Mouse (Mus musculus) adipocyte (in vitro differentiated cells): Measurements from ENCODE around the gene Slco2b1.

Source experiments
- DNase-seq: peaks from one replicate; pipeline ENCODE4 v3.0.0-alpha.2; 2016; ENCODE audit warnings: low spot score

The Slco2b1 gene

GRCm38 (mm10) chr7:99693976-99694375, 17.2 kb downstream of the Slco2b1 start:
- peak; percentile 61 for DNase-seq

DNA sequence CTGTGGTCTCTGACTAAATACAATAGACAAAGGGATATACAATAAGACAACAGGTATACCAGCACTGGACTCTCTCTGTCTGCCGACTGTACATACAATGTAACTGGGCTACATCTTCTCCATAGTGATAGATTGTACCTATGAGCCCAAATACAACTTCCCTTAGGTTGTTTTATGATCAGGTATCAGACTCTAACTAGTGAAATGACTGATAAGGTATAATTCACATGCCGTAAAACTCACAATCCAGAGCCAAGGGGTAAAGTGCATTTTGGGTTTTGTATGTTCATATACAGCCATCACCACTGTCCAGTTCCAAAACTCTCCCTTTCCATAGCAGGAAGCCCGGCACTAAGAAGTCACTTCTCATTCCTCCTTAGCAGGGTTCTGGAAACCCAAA, 17.8 kb downstream of the Slco2b1 start:
- no peak for DNase-seq

DNA sequence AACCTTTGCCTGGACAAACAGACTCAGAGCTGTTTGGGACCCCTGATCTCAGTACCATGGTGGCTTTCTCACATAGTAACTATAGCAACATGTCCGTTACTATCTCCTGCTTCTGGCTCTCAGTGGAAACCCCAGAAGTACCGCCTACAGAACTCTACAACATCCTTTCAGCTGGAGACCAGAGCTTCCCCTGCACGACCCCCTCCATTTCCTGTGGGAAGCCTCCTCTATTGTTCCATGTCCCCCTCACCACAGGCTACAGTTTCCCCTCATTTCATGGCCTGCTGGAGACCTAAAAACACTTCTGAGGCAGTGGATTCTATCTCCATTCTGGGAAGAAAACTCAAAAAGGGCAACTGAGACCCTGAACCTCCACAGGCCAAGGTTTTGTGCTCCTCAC, 18.7 kb downstream of the Slco2b1 start:
- no peak for DNase-seq

GRCm38 (mm10) chr7:99690819-99691218, 20.3 kb downstream of the Slco2b1 start:
- no peak for DNase-seq

GRCm38 (mm10) chr7:99684086-99684485, 27.1 kb downstream of the Slco2b1 start:
- DNase-seq = no peak

DNA sequence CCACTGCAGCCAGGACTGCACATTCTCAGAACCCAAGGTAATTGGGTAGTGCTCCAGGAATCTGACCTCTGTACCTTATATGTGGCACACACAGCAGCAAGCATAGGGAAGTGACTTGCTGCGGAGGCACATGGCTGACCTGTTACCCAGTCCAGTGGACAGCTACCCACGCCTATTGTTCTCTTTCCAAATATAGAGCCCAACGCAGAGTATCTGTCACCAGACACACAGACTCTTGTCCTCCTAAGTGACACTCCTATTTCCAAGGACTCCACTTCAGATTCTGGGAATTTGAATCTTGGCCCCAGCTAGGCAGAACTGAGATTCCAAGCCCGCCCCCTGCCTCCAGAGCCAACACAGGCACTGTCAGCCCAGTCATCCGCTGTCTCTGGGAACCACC, 30.4 kb downstream of the Slco2b1 start:
- DNase-seq = peak; percentile 53

DNA sequence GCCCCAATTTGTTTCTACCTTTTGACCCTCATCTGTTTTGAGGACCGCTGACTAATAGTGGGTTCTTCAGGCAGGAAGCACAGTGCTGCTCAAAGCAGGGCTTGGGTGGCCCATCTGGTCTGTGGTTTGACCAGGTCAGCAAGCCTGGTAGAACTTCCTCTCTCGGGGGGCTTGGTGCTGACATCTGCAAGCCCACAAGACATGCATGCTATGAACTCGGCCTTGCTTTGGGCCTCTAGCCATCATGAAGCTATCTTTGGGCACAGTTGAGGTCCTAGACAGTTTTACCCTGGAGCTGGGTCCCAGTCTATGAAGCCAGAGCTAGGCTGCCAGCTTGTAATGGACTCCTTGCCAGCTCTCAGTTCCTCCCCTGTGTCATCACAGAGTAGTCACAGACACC, 36.2 kb downstream of the Slco2b1 start:
- no peak for DNase-seq

- DNase-seq = no peak
Observed at GRCm38 (mm10) chr7:99674209-99674608, 36.9 kb downstream of the Slco2b1 start.

GRCm38 (mm10) chr7:99673188-99673587, 38.0 kb downstream of the Slco2b1 start:
- no peak for DNase-seq

DNA sequence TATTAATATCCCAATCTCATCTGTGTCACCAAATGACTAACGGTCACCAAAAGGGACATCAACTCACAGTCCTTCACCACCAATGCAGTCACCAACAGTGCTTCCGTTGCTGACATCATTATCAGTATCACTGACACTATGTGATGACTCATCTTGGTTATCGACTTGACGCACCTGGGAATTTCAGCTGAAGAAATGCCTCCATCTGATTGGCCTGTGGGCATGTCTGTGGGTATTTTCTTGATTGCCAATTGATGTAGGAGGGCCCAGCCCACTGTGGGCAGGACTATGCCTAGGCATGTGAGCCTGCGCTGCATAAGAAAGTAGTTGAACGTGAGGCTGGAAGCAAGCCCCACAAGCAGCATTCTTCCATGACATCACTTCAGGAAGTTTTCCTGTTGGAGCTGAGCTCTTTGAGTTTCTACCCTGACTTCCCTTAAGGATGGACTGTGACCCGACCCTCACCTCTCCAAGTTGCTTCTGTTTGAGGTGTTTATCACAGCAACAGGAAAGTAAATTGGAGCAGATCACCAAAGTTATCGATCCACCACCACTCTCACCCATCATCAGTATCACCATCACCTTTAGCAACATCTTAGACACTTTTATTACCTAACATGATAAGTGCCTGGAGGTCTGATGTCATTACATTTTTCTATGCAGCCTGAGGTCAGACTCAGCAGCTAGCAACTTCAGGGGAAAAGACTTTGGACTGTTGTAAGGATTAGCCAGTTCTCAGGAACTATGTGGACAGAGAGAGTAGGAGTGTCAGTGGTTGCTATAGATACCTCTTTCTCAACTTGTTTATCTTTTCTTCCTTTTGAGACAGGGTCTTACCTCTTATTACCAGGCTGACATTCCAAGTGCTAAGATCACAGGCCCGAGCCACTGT, 39.4 kb downstream of the Slco2b1 start:
- no peak for DNase-seq

DNA sequence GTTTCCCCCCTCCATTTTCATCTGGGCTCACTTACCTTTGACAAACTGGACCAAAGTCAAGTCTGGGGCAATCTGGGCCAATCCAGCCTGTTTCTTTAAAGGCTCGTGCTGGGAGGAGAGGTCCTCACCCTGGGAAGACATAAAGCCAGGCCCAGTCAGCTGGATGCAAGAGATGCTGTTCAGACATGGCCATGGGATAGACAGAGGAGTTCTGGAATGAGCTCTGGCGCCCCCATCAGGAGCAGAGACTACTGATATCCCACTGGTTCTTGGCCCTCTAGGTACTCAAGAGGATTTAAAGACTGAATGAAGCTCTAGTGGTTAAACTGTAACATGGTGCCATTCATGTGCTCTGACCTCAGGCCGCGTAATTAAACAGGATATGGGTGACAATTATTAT, 40.2 kb downstream of the Slco2b1 start:
- DNase-seq = no peak

GRCm38 (mm10) chr7:99668802-99669201, 42.3 kb downstream of the Slco2b1 start:
- DNase-seq = no peak

DNA sequence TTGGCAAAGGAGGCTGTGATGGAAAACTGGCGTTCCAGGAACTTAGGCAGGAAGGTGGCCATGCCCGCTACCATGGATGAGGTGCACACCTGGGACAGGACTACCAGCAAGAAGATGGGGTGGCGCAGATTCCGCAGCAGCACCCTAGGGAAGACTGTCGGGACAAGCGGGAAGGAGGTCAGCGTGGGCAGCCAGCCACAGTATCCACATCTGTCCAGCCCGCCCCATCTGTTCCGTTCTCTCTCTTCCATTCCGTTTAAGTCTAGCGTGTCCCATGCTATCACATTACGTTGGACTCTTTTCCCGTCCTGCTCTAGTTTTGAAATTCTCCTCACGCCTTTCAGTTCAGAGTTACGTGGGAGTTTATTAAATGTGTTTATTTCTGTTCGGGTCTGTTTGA, 44.0 kb downstream of the Slco2b1 start:
- no peak for DNase-seq

DNA sequence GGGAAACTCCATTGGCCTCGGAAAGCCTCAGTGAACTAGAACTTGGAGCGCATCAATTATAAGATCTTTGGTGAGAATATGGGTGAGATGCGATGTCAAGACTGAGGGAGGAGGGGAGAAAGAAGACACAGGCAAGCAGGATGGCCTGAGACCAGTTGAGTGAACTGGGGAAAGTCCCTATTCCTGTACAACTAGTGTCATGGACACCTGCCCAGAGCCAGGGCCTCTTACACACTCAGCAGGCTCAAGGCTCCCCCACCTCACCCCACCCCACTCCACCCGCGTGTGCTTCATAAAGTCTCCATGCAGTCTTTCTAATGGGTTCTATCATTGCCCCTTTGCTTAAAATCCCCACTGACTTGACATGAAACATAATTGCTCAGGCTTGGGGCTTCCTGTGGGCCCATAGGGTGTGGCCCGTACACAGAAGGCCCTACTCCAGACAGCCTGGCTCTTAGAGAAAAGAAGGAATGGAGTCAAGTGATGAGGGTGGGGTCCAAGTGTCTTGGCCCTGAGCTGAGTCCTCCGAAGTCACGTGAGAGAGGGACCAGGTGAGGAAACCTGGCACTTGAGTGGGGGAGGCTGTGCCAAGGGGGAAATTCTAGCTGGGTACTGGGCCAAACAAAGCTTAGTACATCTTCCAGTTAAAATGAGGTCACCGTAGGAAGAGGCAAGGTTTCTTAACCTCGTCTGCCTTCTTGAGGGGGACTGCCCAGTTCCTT, 45.2 kb downstream of the Slco2b1 start:
- peak; percentile 14 for DNase-seq

DNA sequence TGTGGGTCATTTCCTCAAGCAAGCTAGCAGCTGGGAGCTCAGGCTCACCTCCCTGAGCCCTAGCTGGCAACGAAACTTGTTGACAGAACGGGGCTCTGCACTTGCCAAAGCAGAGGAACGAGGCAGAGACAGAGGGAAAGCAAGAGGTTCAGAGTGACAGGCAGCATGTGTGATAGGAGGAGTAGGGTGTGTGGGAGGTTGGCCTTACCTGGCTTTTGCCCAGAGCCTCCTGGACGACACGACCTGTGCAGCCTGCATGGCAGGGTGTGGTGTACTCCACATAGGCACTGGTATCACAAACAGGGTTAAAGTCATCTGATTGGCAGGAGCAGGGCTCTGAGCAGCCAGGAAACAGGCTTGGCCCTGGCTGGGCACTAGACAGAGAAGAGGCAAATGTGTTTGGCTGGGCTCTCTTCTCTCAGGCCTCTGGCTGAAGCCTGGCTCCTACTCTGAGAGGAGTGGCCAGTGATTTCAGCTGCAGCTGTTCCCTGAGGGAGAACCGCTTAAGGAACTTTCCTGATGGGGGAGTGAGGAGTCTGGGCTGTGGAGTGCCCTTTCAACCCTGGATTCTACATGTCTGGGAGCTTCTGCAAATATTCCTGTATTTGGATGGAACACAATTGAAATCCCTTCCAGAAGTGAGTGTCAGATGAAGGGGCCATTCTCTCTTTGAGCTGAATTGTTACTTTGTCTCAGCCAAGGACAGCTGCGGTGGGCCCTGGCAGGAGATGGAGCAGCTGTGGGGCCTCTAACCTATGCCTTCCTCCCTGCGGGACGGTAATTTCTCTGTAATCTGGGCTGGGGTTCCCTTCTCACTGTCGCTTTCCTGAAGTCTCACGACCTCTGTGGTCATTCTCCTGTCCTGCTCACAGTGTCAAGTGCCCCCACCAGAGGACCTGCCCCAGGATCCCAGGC, 46.3 kb downstream of the Slco2b1 start:
- DNase-seq = peak; percentile 87

- DNase-seq = no peak
Observed at GRCm38 (mm10) chr7:99663507-99664220, 47.5 kb downstream of the Slco2b1 start.

DNA sequence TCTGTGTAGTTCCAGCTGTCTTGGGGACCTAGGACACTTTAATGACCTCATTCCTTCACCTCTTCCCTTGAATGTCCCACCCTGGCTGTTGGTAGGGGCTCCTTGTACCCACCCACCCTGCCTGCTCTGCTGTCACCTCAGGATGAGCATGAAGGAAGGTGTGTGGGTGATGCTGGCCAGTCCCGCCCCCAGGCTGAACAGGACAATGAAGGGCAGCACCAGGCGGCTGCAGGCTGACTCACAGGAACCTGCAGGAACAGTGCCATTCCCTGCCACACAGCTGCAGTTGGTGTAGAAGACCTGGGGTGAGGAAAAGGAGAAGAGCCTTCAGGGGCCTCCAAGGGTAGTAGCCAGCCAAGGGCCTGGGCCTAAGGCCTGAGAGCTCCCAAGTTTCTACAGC, 48.8 kb downstream of the Slco2b1 start:
- no peak for DNase-seq

GRCm38 (mm10) chr7:99661571-99662230, 49.4 kb downstream of the Slco2b1 start:
- no peak for DNase-seq

DNA sequence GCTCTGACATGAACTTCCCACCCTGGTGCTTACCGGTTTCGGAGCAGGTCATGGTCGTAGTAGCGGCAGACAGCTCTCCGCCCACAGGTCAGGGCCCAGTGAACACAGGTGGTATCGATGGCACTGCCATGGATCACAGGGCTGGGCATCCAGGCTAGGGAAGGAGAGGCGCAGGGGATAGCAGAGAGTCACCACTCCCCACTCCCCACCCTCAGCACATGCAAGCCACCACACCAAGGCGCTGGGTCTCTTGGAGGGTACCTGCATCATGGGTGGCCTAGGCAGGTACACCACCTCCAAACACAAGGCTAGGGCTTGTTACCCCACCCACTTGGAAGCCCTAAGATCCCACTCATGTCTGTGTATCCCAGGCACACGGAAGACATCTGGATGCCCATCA, 50.1 kb downstream of the Slco2b1 start:
- DNase-seq = no peak

GRCm38 (mm10) chr7:99659379-99660029, 51.6 kb downstream of the Slco2b1 start:
- DNase-seq = peak; percentile 76

- DNase-seq = no peak
Observed at GRCm38 (mm10) chr7:99654244-99654643, 56.9 kb downstream of the Slco2b1 start.
